Mouse (Mus musculus): Measurements from ENCODE around the gene Snrnp200. TPM values are rescaled to one million over a fixed set of nuclear protein-coding genes. Genes with fewer than 3 reads are reported as not detected.

The Snrnp200 gene
- polyA plus RNA-seq, 1 experiment from 2014 or later: 47.7 TPM

DNA sequence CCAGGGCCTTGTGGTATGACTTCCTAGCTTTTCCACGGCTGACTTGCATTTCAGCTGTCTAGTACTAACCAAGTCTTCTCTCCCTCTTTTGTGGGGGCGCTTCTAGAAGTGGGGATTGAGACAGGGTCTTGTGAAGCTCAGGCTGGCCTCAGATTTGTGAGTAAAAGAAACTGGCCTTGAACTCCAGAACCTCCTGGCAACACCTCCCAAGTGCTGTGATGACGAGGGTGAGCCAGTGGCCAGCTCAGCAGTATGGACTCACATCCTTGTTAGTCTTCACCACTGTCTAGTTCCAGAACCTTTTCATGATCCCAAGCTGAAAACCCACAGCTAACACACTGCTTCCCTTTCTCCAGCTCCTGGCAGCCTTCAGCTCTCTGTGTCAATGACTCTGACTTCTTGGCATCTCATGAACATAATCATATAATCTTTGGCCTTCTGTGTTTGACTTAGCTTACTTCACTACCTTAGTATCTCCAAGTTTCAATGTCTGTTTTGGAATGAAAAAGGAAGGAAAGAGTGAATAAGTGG, 46.5 kb downstream of the Snrnp200 start:
- H3K4me1 ChIP-seq (ENCODE audit: control insufficient read depth in 2 of 2, insufficient read depth in 2 of 2, low read length in 2 of 2): peaks cover 12 to 27% of the 10 kb centered on the region in 2 experiments
- H3K4me2 ChIP-seq (ENCODE audit: low read length): no peak overlapping the region
- no peak for ATAC-seq (ENCODE audit: insufficient number of reproducible peaks, insufficient read depth, low FRiP score, low read depth)
- no peak overlapping the region for H3K4me3 ChIP-seq (ENCODE audit: control insufficient read depth in 1 of 2, insufficient read depth in 1 of 2, low read depth in 1 of 2, low read length in 2 of 2)
- H3K36me3 ChIP-seq (ENCODE audit: control insufficient read depth, insufficient read depth, low read length): peaks cover 46% of the 10 kb centered on the region
- no peak overlapping the region for H3K27ac ChIP-seq (replicated peaks in 1 of 2; ENCODE audit: control insufficient read depth in 1 of 2, insufficient read depth in 1 of 2, low read depth in 2 of 2, low read length in 2 of 2)
- no peaks in the 10 kb centered on the region for H3K27me3 ChIP-seq (ENCODE audit: control insufficient read depth, insufficient read depth, low read length)
- H3K9me3 ChIP-seq (ENCODE audit: control insufficient read depth, low read length): no peaks in the 10 kb centered on the region
- no peak overlapping the region for H3K9ac ChIP-seq (ENCODE audit: low read length)
- 84% methylated on average over 3 of the region's 3 CpGs for WGBS

DNA sequence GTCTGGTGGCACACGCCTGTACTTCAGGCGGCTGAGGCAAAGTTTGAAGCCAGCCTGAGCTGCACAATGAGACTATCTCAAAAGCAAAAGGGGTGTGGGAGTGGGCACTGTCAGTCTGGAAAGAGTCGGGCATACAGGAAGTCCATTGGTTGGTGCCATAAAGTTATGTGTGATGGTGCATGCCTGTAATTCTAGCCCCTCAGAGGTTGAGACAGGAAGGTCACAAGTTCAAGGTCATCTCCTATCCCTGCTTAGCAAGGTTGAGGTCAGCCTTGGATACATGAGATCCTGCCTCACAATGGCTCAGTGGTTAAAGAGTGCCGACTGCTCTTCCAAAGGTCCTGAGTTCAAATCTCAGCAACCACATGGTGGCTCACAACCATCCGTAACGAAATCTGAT, 47.1 kb downstream of the Snrnp200 start:
- ATAC-seq (ENCODE audit: insufficient number of reproducible peaks, insufficient read depth, low FRiP score, low read depth): no peak
- Histone ChIP-seq H3K4me2 (ENCODE audit: low read length) (no peak overlapping the region), H3K4me1 (ENCODE audit: control insufficient read depth in 2 of 2, insufficient read depth in 2 of 2, low read length in 2 of 2) (peaks cover 10 to 23% of the 10 kb centered on the region in 2 experiments), H3K4me3 (ENCODE audit: control insufficient read depth in 1 of 2, insufficient read depth in 1 of 2, low read depth in 1 of 2, low read length in 2 of 2) (no peak overlapping the region), H3K9ac (ENCODE audit: low read length) (no peak overlapping the region), H3K9me3 (ENCODE audit: control insufficient read depth, low read length) (no peaks in the 10 kb centered on the region), H3K36me3 (ENCODE audit: control insufficient read depth, insufficient read depth, low read length) (peaks cover 44% of the 10 kb centered on the region), H3K27me3 (ENCODE audit: control insufficient read depth, insufficient read depth, low read length) (no peaks in the 10 kb centered on the region), H3K27ac (replicated peaks in 1 of 2; ENCODE audit: control insufficient read depth in 1 of 2, insufficient read depth in 1 of 2, low read depth in 2 of 2, low read length in 2 of 2) (no peak overlapping the region)
- 81% methylated on average over 6 of the region's 6 CpGs for WGBS

- ATAC-seq (ENCODE audit: insufficient number of reproducible peaks, insufficient read depth, low FRiP score, low read depth): no peak
- Histone ChIP-seq H3K4me1 (ENCODE audit: control insufficient read depth in 2 of 2, insufficient read depth in 2 of 2, low read length in 2 of 2) (no peaks in the 10 kb centered on the region), H3K27me3 (ENCODE audit: control insufficient read depth, insufficient read depth, low read length) (no peaks in the 10 kb centered on the region), H3K4me3 (ENCODE audit: control insufficient read depth in 1 of 2, insufficient read depth in 1 of 2, low read depth in 1 of 2, low read length in 2 of 2) (no peak overlapping the region), H3K36me3 (ENCODE audit: control insufficient read depth, insufficient read depth, low read length) (peaks cover 43% of the 10 kb centered on the region), H3K27ac (replicated peaks in 1 of 2; ENCODE audit: control insufficient read depth in 1 of 2, insufficient read depth in 1 of 2, low read depth in 2 of 2, low read length in 2 of 2) (no peak overlapping the region), H3K9ac (ENCODE audit: low read length) (no peak overlapping the region), H3K9me3 (ENCODE audit: control insufficient read depth, low read length) (no peaks in the 10 kb centered on the region), H3K4me2 (ENCODE audit: low read length) (no peak overlapping the region)
- WGBS: 86% methylated on average over 5 of the region's 5 CpGs
These were observed 51.2 kb downstream of the Snrnp200 start for GRCm38 (mm10) chr2:127259340-127259739.

GRCm38 (mm10) chr2:127262480-127262879, 54.3 kb downstream of the Snrnp200 start:
- no peak for ATAC-seq (ENCODE audit: insufficient number of reproducible peaks, insufficient read depth, low FRiP score, low read depth)

DNA sequence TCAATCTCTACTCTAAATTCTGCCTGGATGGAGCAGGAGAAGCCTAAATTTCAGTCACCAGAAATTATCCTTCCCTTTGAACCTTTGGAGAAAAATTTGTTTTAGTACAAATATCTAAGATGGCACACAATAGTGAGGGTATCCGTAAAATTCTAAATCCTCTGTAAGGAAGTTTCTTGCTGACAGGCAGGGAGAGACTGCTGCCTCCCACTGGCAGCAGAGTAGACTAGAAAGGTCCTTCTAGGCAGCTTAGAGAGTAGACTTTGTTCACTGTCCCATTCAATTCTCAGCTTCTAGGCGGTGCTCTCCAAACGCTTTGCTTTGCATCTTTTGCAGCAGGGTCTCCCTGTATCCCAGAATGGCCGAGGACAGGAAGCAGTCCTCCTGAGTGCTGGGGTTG, 59.7 kb downstream of the Snrnp200 start:
- Histone ChIP-seq H3K27me3 (ENCODE audit: control insufficient read depth, insufficient read depth, low read length) (no peaks in the 10 kb centered on the region), H3K4me1 (ENCODE audit: control insufficient read depth in 2 of 2, insufficient read depth in 2 of 2, low read length in 2 of 2) (no peaks in the 10 kb centered on the region; a peak in 1 of 4 replicates), H3K9ac (ENCODE audit: low read length) (no peak overlapping the region), H3K4me3 (ENCODE audit: control insufficient read depth in 1 of 2, insufficient read depth in 1 of 2, low read depth in 1 of 2, low read length in 2 of 2) (no peak overlapping the region), H3K36me3 (ENCODE audit: control insufficient read depth, insufficient read depth, low read length) (peaks cover 5% of the 10 kb centered on the region; the same call in 1 of the 2 replicates), H3K9me3 (ENCODE audit: control insufficient read depth, low read length) (no peaks in the 10 kb centered on the region), H3K27ac (replicated peaks in 1 of 2; ENCODE audit: control insufficient read depth in 1 of 2, insufficient read depth in 1 of 2, low read depth in 2 of 2, low read length in 2 of 2) (no peak overlapping the region), H3K4me2 (ENCODE audit: low read length) (no peak overlapping the region)
- WGBS: 40% methylated on average over 4 of the region's 4 CpGs
- ATAC-seq (ENCODE audit: insufficient number of reproducible peaks, insufficient read depth, low FRiP score, low read depth): no peak

More at GRCm38 (mm10) chr2:127262480-127262879, 54.3 kb downstream of the Snrnp200 start:
- Histone ChIP-seq H3K36me3 (ENCODE audit: control insufficient read depth, insufficient read depth, low read length) (peaks cover 25% of the 10 kb centered on the region), H3K4me1 (ENCODE audit: control insufficient read depth in 2 of 2, insufficient read depth in 2 of 2, low read length in 2 of 2) (no peaks in the 10 kb centered on the region), H3K9ac (ENCODE audit: low read length) (no peak overlapping the region), H3K4me3 (ENCODE audit: control insufficient read depth in 1 of 2, insufficient read depth in 1 of 2, low read depth in 1 of 2, low read length in 2 of 2) (no peak overlapping the region), H3K4me2 (ENCODE audit: low read length) (no peak overlapping the region), H3K9me3 (ENCODE audit: control insufficient read depth, low read length) (no peaks in the 10 kb centered on the region), H3K27ac (replicated peaks in 1 of 2; ENCODE audit: control insufficient read depth in 1 of 2, insufficient read depth in 1 of 2, low read depth in 2 of 2, low read length in 2 of 2) (no peak overlapping the region), H3K27me3 (ENCODE audit: control insufficient read depth, insufficient read depth, low read length) (no peaks in the 10 kb centered on the region)

GRCm38 (mm10) chr2:127269491-127270299, 61.5 kb downstream of the Snrnp200 start, which contains the start of gene Stard7:
Stard7 (plus strand) TSS chr2:127270218.
- H3K27me3 ChIP-seq (ENCODE audit: control insufficient read depth, insufficient read depth, low read length): no peaks in the 10 kb centered on the region
- no peaks in the 10 kb centered on the region for H3K9me3 ChIP-seq (ENCODE audit: control insufficient read depth, low read length)
- peaks cover 2 to 4% of the 10 kb centered on the region in 2 experiments for H3K4me1 ChIP-seq (ENCODE audit: control insufficient read depth in 2 of 2, insufficient read depth in 2 of 2, low read length in 2 of 2)
- peak within 1 kb of the TSS; percentile 92 to 94 for H3K27ac ChIP-seq (replicated peaks in 1 of 2; ENCODE audit: control insufficient read depth in 1 of 2, insufficient read depth in 1 of 2, low read depth in 2 of 2, low read length in 2 of 2)
- peak within 1 kb of the TSS; percentile 57 to 78 for H3K4me3 ChIP-seq (ENCODE audit: control insufficient read depth in 1 of 2, insufficient read depth in 1 of 2, low read depth in 1 of 2, low read length in 2 of 2)
- under 1% methylated on average over 49 of the region's 49 CpGs for WGBS
- H3K36me3 ChIP-seq (ENCODE audit: control insufficient read depth, insufficient read depth, low read length): peaks cover 6% of the 10 kb centered on the region; the same call in 1 of the 2 replicates
- H3K9ac ChIP-seq (ENCODE audit: low read length): peak within 1 kb of the TSS; percentile 82
- H3K4me2 ChIP-seq (ENCODE audit: low read length): peak within 1 kb of the TSS; percentile 84
- ATAC-seq (ENCODE audit: insufficient number of reproducible peaks, insufficient read depth, low FRiP score, low read depth): peak; percentile 99

DNA sequence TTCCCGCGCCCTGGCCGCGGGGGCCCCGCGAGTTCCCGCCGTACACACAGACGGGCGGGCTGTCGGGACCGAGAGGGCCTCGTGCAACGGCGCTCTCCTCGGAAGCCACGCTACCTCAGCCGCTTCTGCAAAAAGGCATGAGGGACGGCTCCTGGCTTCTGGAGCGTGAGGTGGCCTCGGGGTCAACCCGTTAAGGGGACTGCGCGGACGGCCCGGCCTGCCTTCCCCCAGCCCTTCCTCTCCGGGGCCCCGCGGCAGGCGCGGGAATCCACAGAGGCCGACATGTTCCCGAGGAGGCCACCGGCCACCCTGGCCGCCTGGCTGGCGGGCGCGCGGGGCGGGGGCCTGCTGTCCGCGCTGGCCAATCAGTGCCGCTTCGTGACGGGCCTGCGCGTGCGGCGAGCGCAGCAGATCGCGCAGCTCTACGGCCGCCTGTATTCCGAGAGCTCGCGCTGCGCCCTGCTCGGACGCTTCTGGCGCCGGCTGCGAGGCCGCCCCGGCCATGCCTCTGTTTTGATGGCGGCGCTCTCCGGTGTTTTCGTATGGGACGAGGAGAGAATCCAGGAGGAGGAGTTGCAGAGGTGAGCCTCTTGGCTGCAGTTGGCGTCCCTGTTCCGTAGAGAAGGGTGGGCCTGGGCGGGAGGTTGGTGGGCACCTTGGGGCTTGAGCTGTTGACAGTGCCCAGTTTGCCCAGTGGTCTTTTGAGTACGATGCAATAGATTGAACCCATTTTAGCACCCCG, 62.3 kb downstream of the Snrnp200 start:
- peaks cover 6% of the 10 kb centered on the region; the same call in 1 of the 2 replicates for H3K36me3 ChIP-seq (ENCODE audit: control insufficient read depth, insufficient read depth, low read length)
- peak overlapping the region; percentile 82 for H3K9ac ChIP-seq (ENCODE audit: low read length)
- peak overlapping the region; percentile 57 to 78 for H3K4me3 ChIP-seq (ENCODE audit: control insufficient read depth in 1 of 2, insufficient read depth in 1 of 2, low read depth in 1 of 2, low read length in 2 of 2)
- ATAC-seq (ENCODE audit: insufficient number of reproducible peaks, insufficient read depth, low FRiP score, low read depth): peak; percentile 90
- H3K9me3 ChIP-seq (ENCODE audit: control insufficient read depth, low read length): no peaks in the 10 kb centered on the region
- peak overlapping the region; percentile 84 for H3K4me2 ChIP-seq (ENCODE audit: low read length)
- H3K4me1 ChIP-seq (ENCODE audit: control insufficient read depth in 2 of 2, insufficient read depth in 2 of 2, low read length in 2 of 2): peaks cover 2 to 11% of the 10 kb centered on the region in 2 experiments
- peak overlapping the region; percentile 92 to 94 for H3K27ac ChIP-seq (replicated peaks in 1 of 2; ENCODE audit: control insufficient read depth in 1 of 2, insufficient read depth in 1 of 2, low read depth in 2 of 2, low read length in 2 of 2)
- no peaks in the 10 kb centered on the region for H3K27me3 ChIP-seq (ENCODE audit: control insufficient read depth, insufficient read depth, low read length)
- WGBS: under 1% methylated on average over 74 of the region's 75 CpGs

Measured in heart, embryonic 14.5 days (tissue).